Comparison of ENCODE assay signal across 24 mouse cellular contexts in genomic region chr1:34761870-34762269, GRCm38 (mm10).
"Had no signal": no experiment of that assay in that cellular context is flagged by ENCODE, and none has a peak within 500 bp of the region (broad histone marks: within the 10 kb centered on the region; RNA-seq: fewer than 3 reads in every experiment).

No protein-coding gene starts in this region.

- H3K27ac ChIP-seq: heart, adult 2 months; heart, embryonic 10.5 days; hindbrain, embryonic 10.5 days; hindbrain, embryonic 12.5 days; hindbrain, embryonic 14.5 days; layer of hippocampus, adult 2 months; left cerebral cortex, adult 2 months; limb, embryonic 10.5 days; limb, embryonic 12.5 days; liver, embryonic 13.5 days had no signal

- H3K27me3 ChIP-seq: heart, embryonic 12.5 days; hindbrain, embryonic 12.5 days; limb, embryonic 12.5 days; liver, embryonic 13.5 days had no signal

- H3K4me3 ChIP-seq: heart, adult 2 months; heart, embryonic 10.5 days; heart, embryonic 12.5 days; hindbrain, embryonic 10.5 days; hindbrain, embryonic 12.5 days; layer of hippocampus, adult 2 months; left cerebral cortex, adult 2 months; limb, embryonic 10.5 days; limb, embryonic 12.5 days; liver, embryonic 13.5 days had no signal

- H3K9me3 ChIP-seq: heart, embryonic 10.5 days; heart, embryonic 12.5 days; hindbrain, embryonic 10.5 days; hindbrain, embryonic 12.5 days; limb, embryonic 10.5 days; limb, embryonic 12.5 days; liver, embryonic 13.5 days had no signal

- H3K9ac ChIP-seq: heart, embryonic 12.5 days; hindbrain, embryonic 12.5 days; hindbrain, embryonic 14.5 days; limb, embryonic 12.5 days; liver, embryonic 13.5 days had no signal

- ATAC-seq: hindbrain, embryonic 16.5 days; inflammation-experienced regulatory T-cells, adult 6 months had no signal

- DNase-seq: gastrocnemius, postnatal 14 days; heart, adult 2 months; heart, postnatal 10 days; heart, postnatal 4 days; kidney, adult 11 months; kidney, adult 2 months; kidney, adult 9 months; kidney, postnatal 10 days; kidney, postnatal 25 days; kidney, postnatal 4 days; liver; liver, embryonic 13.5 days had no signal

- H3K4me1 ChIP-seq: heart, embryonic 10.5 days; hindbrain, embryonic 10.5 days; hindbrain, embryonic 12.5 days; limb, embryonic 10.5 days; limb, embryonic 12.5 days; liver, embryonic 13.5 days had no signal

- H3K4me2 ChIP-seq: heart, embryonic 12.5 days; hindbrain, embryonic 12.5 days; hindbrain, embryonic 14.5 days; limb, embryonic 12.5 days; liver, embryonic 11.5 days; liver, embryonic 13.5 days had no signal

- H3K36me3 ChIP-seq: heart, embryonic 10.5 days; heart, embryonic 12.5 days; hindbrain, embryonic 10.5 days; hindbrain, embryonic 12.5 days; limb, embryonic 10.5 days; limb, embryonic 12.5 days; liver, embryonic 13.5 days had no signal
